ENCODE assay signal across 15 mouse cellular contexts in genomic region chr5:5185987-5186742, GRCm38 (mm10).
DNase-seq lines count a peak whose midpoint lies in the region; ATAC-seq and TF ChIP-seq lines count a peak whose summit lies in the region.
"Had no signal": no experiment of that assay in that cellular context is flagged by ENCODE, and none has a peak within 500 bp of the region (broad histone marks: within the 10 kb centered on the region; RNA-seq: fewer than 3 reads in every experiment).

No protein-coding gene starts in this region.

- H3K36me3 ChIP-seq in forebrain, embryonic 16.5 days (ENCODE audit: control insufficient read depth, insufficient read depth), result no peaks in the 10 kb centered on the region
- no peaks in the 10 kb centered on the region for H3K36me3 ChIP-seq in forebrain, postnatal 0 days (ENCODE audit: insufficient read depth)
- H3K36me3 ChIP-seq in hindbrain, postnatal 0 days (ENCODE audit: insufficient read depth, low read length), result no peaks in the 10 kb centered on the region
- H3K36me3 ChIP-seq: hindbrain, embryonic 13.5 days had no signal

- ATAC-seq in forebrain, embryonic 16.5 days, result no peak; the same call in 1 of the 2 replicates
- no peak for ATAC-seq in forebrain, postnatal 0 days
- ATAC-seq in megakaryocyte progenitor cell, adult 5-6 weeks (replicated peaks; ENCODE audit: poor library complexity), result peak; percentile 90
- ATAC-seq in hindbrain, postnatal 0 days, result no peak
- ATAC-seq: midbrain, embryonic 16.5 days had no signal

- TF ChIP-seq CTCF in forebrain, postnatal 0 days (IDR thresholded peaks at IDR 0.05; ENCODE audit: low read depth), result no peak
- TF ChIP-seq CTCF in hindbrain, postnatal 0 days (IDR thresholded peaks at IDR 0.05; ENCODE audit: low read depth), result no peak
- no peak for TF ChIP-seq CTCF in left cerebral cortex, adult 2 months (IDR thresholded peaks at IDR 0.05)

- no peaks in the 10 kb centered on the region for H3K27me3 ChIP-seq in forebrain, embryonic 16.5 days (replicated peaks; ENCODE audit: control insufficient read depth, insufficient read depth, low read length)
- no peaks in the 10 kb centered on the region for H3K27me3 ChIP-seq in forebrain, postnatal 0 days (ENCODE audit: insufficient read depth, low read length)
- H3K27me3 ChIP-seq in hindbrain, postnatal 0 days (ENCODE audit: insufficient read depth, low read length), result no peaks in the 10 kb centered on the region
- H3K27me3 ChIP-seq: hindbrain, embryonic 13.5 days had no signal

- no peak overlapping the region for H3K4me3 ChIP-seq in forebrain, embryonic 16.5 days (replicated peaks; ENCODE audit: low read length)
- H3K4me3 ChIP-seq in forebrain, postnatal 0 days (ENCODE audit: low read depth, low read length), result no peak overlapping the region
- no peak overlapping the region for H3K4me3 ChIP-seq in hindbrain, postnatal 0 days (ENCODE audit: low read length)
- no peak overlapping the region for H3K4me3 ChIP-seq in left cerebral cortex, adult 2 months
- H3K4me3 ChIP-seq: hindbrain, embryonic 13.5 days had no signal

- H3K9me3 ChIP-seq in forebrain, embryonic 16.5 days (ENCODE audit: control insufficient read depth, low read length), result no peaks in the 10 kb centered on the region
- no peaks in the 10 kb centered on the region for H3K9me3 ChIP-seq in forebrain, postnatal 0 days (ENCODE audit: low read length)
- H3K9me3 ChIP-seq in hindbrain, postnatal 0 days (ENCODE audit: low read length), result no peaks in the 10 kb centered on the region
- H3K9me3 ChIP-seq: hindbrain, embryonic 13.5 days had no signal

- intact Hi-C loops in left cerebral cortex, adult 2 months (cut with DNase I), result no loop called here
- intact Hi-C loops in gastrocnemius, postnatal 14 days (cut with DNase I; ENCODE audit: low total_unique reads), result no loop called here

- no peak overlapping the region for H3K4me2 ChIP-seq in forebrain, embryonic 16.5 days (ENCODE audit: low read length)
- no peak overlapping the region for H3K4me2 ChIP-seq in forebrain, postnatal 0 days (ENCODE audit: low read depth)
- H3K4me2 ChIP-seq in hindbrain, postnatal 0 days (ENCODE audit: low read depth, low read length), result no peak overlapping the region
- H3K4me2 ChIP-seq: heart, embryonic 11.5 days; hindbrain, embryonic 13.5 days had no signal

- H3K4me1 ChIP-seq in forebrain, embryonic 16.5 days (replicated peaks; ENCODE audit: control insufficient read depth, insufficient read depth, low read length), result peaks cover 3% of the 10 kb centered on the region
- peaks cover 4% of the 10 kb centered on the region; the same call in 1 of the 2 replicates for H3K4me1 ChIP-seq in forebrain, postnatal 0 days (ENCODE audit: insufficient read depth)
- no peaks in the 10 kb centered on the region for H3K4me1 ChIP-seq in hindbrain, postnatal 0 days (ENCODE audit: insufficient read depth, low read length)
- H3K4me1 ChIP-seq: hindbrain, embryonic 13.5 days had no signal

- 0 out of 2 replicates have a peak overlapping the region, but pooled peaks have one; percentile 28 for H3K27ac ChIP-seq in forebrain, embryonic 16.5 days (ENCODE audit: low read length)
- no peak overlapping the region for H3K27ac ChIP-seq in forebrain, postnatal 0 days (ENCODE audit: low read depth, low read length)
- H3K27ac ChIP-seq in hindbrain, postnatal 0 days, result no peak overlapping the region
- no peak overlapping the region for H3K27ac ChIP-seq in left cerebral cortex, adult 2 months
- H3K27ac ChIP-seq: hindbrain, embryonic 13.5 days had no signal

- DNase-seq in forebrain, postnatal 0 days, result no peak
- peak; percentile 12 for DNase-seq in c-Kit-positive CD71-negative TER-119-negative erythroid progenitor cells, embryonic 14.5 days (ENCODE audit: low read depth)
- DNase-seq in liver, result peak; percentile 23
- DNase-seq in hindbrain, postnatal 0 days (ENCODE audit: low spot score), result no peak
- no peak for DNase-seq in left cerebral cortex, adult 2 months (ENCODE audit: extremely low spot score in 1 of 2, low spot score in 2 of 2)
- no peak for DNase-seq in gastrocnemius, postnatal 14 days
- DNase-seq: B cell, adult 2 months; layer of hippocampus, adult 9-11 months; left cerebral cortex, postnatal 4 days; thymus, postnatal 25 days had no signal

- whole genome bisulfite sequencing in forebrain, embryonic 16.5 days, result 86% methylated on average over 3 of the region's 3 CpGs
- WGBS in forebrain, postnatal 0 days, result 81% methylated on average over 3 of the region's 3 CpGs
- 76% methylated on average over 3 of the region's 3 CpGs for WGBS in hindbrain, postnatal 0 days

- no peak overlapping the region for H3K9ac ChIP-seq in forebrain, embryonic 16.5 days (replicated peaks; ENCODE audit: low read depth, low read length)
- H3K9ac ChIP-seq in forebrain, postnatal 0 days, result no peak overlapping the region
- H3K9ac ChIP-seq in hindbrain, postnatal 0 days (replicated peaks; ENCODE audit: low read length), result no peak overlapping the region
- H3K9ac ChIP-seq: hindbrain, embryonic 13.5 days had no signal

Comparison
In these comparisons a context has a peak if more than half of its experiments do, and no peak if none do; other contexts are left out.
1. DNase-seq: peak in c-Kit-positive CD71-negative TER-119-negative erythroid progenitor cells, embryonic 14.5 days (single experiment) and liver (single experiment); none in forebrain, postnatal 0 days (single experiment), hindbrain, postnatal 0 days (single experiment), left cerebral cortex, adult 2 months (0 of 2) and gastrocnemius, postnatal 14 days (single experiment).